Mouse (Mus musculus) limb, embryonic 10.5 days (tissue): ENCODE results near the gene Pcyox1. TPM values are rescaled to one million over a fixed set of nuclear protein-coding genes. Genes with fewer than 3 reads are reported as not detected.

Experiments
- DNase-seq: peaks from one replicate; pipeline ENCODE4 v3.0.0-alpha.2; 2017; ENCODE audit warnings: low spot score
- H3K27ac ChIP-seq: fragments of 300-500 bp; sonication (generic); 2 replicates; pipeline ENCODE4 v1.5.1; 2016; ENCODE audit warnings: mild to moderate bottlenecking
- H3K27me3 ChIP-seq: fragments of 300-500 bp; sonication (generic); 2 replicates; pipeline ENCODE4 v1.6.1; 2016; ENCODE audit warnings: low read depth, mild to moderate bottlenecking; ENCODE audit not compliant: poor library complexity, severe bottlenecking
- H3K36me3 ChIP-seq: fragments of 300-500 bp; sonication (generic); 2 replicates; pipeline ENCODE4 v1.6.1; 2016; ENCODE audit warnings: mild to moderate bottlenecking, moderate library complexity
- H3K4me1 ChIP-seq: fragments of 300-500 bp; sonication (generic); 2 replicates; pipeline ENCODE4 v1.6.1; 2016
- H3K4me3 ChIP-seq: fragments of 300-500 bp; sonication (generic); 2 replicates; pipeline ENCODE4 v1.5.1; 2016; ENCODE audit warnings: mild to moderate bottlenecking, moderate library complexity
- H3K9me3 ChIP-seq: fragments of 300-500 bp; sonication (generic); replicated peaks from 2 replicates; pipeline ENCODE4 v1.6.1; 2016; ENCODE audit warnings: mild to moderate bottlenecking
- WGBS: fragments of 180-500 bp; shearing (Covaris S2); methylation state at CpG from one replicate; pipeline ENCODE4 v1.1.7; 2016; 5-methylcytosine and 5-hydroxymethylcytosine counted together
- polyA plus RNA-seq: library from polyadenylated mRNA; unstranded; fragments of >200 nt; fragmentation: Nextera tagmentation; extraction: Ambion mirVana; gene quantifications from 2 replicates; pipeline ENCODE4 v1.2.1, GENCODE M21; 2016

The Pcyox1 gene
- 50.6 and 59.5 TPM in 2 replicates for polyA plus RNA-seq

DNA sequence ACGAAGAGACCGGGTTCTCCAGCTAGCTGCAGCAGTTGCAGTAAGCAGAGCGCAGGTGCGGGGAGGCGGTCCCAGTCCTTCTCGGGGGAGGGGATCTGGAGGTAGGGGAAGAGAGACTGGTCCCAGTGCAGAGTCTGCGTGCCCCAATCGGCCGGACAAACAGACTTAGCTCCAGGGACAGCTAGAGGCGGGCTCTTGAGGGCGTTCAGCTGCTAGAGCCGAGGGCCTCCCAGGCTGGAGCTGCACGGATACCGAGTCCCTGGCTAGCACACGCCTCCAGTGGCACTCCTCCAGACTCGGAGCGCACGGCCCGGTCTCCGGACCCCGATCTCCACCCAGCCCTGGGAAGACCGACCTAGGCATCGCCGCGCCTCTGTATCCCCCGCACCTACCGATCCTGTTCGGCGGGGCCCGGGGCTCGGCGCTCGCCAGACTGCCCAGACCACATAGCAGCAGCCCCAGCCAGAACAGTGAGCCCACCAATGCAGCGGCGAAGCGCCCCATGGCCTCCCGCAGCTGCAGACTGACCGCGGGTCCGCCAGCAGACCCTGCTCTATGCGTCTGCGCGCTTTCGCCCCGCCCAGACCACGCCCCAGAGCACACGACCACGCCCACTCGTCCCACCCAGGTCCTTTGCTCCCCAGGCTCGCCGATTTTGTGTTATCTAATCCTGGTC is at the start of gene Pcyox1:
TSS of gene Pcyox1 (minus strand) at position 574 of the 676 bp plus-strand sequence.
- H3K4me1 ChIP-seq = peaks cover 30% of the 10 kb centered on the region
- no peaks in the 10 kb centered on the region for H3K27me3 ChIP-seq
- under 1% methylated on average over 51 of the region's 51 CpGs for WGBS
- H3K9me3 ChIP-seq = no peaks in the 10 kb centered on the region
- peak within 1 kb of the TSS; percentile 92 for H3K4me3 ChIP-seq
- H3K27ac ChIP-seq = peak within 1 kb of the TSS; percentile 91
- H3K36me3 ChIP-seq = peaks cover 26% of the 10 kb centered on the region
- DNase-seq = peak; percentile 92

DNA sequence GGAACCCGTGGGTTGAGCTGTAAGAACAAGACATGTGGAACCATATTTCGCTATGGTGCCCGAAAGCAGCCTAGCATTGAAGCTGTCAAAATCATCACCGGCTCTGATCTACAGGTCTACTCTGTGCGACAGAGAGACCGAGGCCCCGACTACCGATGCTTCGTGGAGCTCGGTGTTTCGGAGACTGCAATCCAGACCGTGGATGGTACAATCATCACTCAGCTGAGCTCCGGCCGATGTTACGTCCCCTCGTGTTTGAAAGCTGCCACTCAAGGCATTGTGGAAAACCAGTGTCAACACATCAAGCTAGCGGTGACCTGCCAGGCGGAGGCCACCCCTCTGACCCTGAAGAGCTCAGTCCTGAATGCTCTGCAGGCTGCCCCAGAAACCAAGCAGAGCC is 48.6 kb upstream of the Pcyox1 start:
- H3K4me1 ChIP-seq = no peaks in the 10 kb centered on the region
- peaks cover 73% of the 10 kb centered on the region for H3K36me3 ChIP-seq
- no peak for DNase-seq
- H3K27me3 ChIP-seq = no peaks in the 10 kb centered on the region
- H3K27ac ChIP-seq = no peak overlapping the region
- no peak overlapping the region for H3K4me3 ChIP-seq
- 96% methylated on average over 18 of the region's 18 CpGs for WGBS
- H3K9me3 ChIP-seq = no peaks in the 10 kb centered on the region

DNA sequence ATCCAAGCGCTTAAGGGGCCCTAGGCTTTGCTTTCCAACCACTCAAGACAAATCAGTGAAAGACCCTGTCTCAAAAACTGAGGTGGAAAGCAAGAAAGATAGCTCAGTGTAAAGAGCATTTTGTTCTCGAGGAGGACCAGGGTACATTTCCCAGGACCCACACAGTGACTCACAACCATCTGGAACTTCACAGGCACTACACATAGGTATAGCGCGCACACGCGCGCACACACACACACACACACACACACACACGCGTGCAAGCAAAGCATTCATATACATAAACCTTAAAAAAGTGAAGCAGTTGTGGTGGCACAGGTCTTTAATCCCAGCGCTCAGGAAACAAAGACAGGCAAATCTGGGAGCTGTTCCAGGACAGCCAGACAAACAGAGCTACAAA is 44.6 kb upstream of the Pcyox1 start:
- Histone ChIP-seq H3K27me3 (no peaks in the 10 kb centered on the region), H3K27ac (no peak overlapping the region), H3K4me1 (peaks cover 9% of the 10 kb centered on the region; the same call in 1 of the 2 replicates), H3K36me3 (peaks cover 43% of the 10 kb centered on the region), H3K4me3 (no peak overlapping the region), H3K9me3 (no peaks in the 10 kb centered on the region)
- 94% methylated on average over 10 of the region's 10 CpGs for WGBS
- DNase-seq = no peak

DNA sequence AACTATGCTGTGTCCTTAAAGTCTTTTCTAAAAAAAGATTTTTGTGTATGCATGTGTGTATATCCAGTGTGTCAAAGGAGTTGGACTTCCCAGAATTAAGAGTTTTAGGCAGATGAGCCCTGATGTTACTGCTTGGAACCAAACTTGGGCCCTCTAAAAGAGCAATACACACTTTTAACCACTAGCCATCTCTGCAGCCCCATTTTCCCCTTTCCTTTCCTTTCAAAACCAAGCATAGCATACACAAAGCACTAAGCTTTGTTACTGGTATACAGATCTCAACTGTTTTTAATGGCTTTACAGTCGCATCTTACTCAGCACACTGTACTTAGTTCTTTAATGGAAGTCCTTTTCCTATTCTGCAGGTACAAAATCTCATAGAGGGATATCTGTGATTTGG is 42.6 kb upstream of the Pcyox1 start:
- DNase-seq = no peak
- Histone ChIP-seq H3K27me3 (no peaks in the 10 kb centered on the region), H3K36me3 (peaks cover 43% of the 10 kb centered on the region), H3K4me3 (peak overlapping the region; percentile 73), H3K9me3 (no peaks in the 10 kb centered on the region), H3K27ac (no peak overlapping the region), H3K4me1 (peaks cover 9% of the 10 kb centered on the region; the same call in 1 of the 2 replicates)
- WGBS = 98% methylated on average over 1 of the region's 1 CpGs

DNA sequence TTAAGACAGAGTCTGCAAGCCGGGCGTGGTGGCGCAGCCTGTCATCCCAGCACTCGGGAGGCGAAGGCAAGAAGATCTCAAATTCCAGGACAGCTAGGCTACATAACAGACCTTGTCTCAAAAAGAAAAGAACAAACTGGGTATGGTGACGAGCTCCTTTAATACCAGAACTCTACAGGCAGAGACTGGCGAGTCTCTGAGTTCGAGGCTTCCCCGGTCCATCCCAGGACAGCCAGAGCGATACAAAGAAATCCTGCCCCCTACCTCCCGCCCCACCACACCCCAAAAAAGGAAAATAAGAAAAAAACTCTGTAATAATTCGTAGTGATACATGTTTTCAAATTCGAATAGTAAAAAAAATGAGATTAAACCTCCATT is 42.2 kb upstream of the Pcyox1 start:
- peak overlapping the region; percentile 95 for H3K27ac ChIP-seq
- peak overlapping the region; percentile 73 for H3K4me3 ChIP-seq
- peaks cover 43% of the 10 kb centered on the region for H3K36me3 ChIP-seq
- H3K9me3 ChIP-seq = no peaks in the 10 kb centered on the region
- DNase-seq = no peak
- H3K4me1 ChIP-seq = peaks cover 9% of the 10 kb centered on the region; the same call in 1 of the 2 replicates
- H3K27me3 ChIP-seq = no peaks in the 10 kb centered on the region
- 5% methylated on average over 13 of the region's 13 CpGs for WGBS

DNA sequence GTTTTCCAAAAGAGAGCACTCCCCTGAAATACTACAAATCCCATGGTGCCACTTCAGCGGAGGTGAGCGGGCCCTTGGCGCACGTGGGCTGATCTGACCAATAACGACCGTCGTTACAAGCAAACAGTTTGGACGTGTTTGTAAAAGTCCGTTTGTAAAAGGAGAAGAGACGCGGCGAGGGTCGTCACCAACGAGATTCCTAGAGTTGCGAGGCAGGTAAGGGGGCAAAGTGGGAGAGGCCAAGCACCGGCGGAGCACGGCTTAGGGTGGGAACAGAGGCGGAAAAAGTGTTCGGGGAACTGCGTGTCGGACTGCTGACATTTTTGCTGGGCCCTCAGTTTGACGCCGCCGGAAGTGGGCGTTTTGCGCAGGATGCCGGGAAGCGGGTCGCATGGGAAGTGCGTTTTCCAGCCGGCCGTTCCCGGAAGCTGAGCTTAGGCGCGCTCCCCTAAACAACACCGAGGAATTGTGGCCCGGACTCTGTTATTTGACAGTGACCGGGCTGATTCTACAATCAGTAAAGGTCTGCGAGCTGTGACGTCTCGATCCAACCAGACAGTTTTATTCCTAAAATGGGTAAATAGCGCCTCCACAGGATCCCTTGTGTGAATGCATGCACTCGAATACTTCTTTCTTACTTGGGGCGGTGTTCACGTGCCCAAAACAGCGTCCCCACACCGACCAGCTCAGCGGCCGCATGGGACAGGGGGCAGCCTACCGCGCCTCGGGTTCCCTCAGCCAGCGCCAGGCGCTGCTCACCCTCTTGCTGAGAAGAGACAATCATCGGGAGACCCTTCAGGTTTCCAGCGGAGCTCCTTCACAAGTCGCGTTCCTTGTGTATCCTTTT is 41.5 kb upstream of the Pcyox1 start, which contains the start of gene C87436:
TSS of gene C87436 (plus strand) at position 103 of the 847 bp plus-strand sequence.
- H3K36me3 ChIP-seq = peaks cover 43% of the 10 kb centered on the region
- H3K27ac ChIP-seq = peak within 1 kb of the TSS; percentile 95
- no peaks in the 10 kb centered on the region for H3K27me3 ChIP-seq
- H3K4me1 ChIP-seq = peaks cover 9% of the 10 kb centered on the region; the same call in 1 of the 2 replicates
- WGBS = under 1% methylated on average over 59 of the region's 59 CpGs
- peak within 1 kb of the TSS; percentile 73 for H3K4me3 ChIP-seq
- H3K9me3 ChIP-seq = no peaks in the 10 kb centered on the region
- peak; percentile 96 for DNase-seq

DNA sequence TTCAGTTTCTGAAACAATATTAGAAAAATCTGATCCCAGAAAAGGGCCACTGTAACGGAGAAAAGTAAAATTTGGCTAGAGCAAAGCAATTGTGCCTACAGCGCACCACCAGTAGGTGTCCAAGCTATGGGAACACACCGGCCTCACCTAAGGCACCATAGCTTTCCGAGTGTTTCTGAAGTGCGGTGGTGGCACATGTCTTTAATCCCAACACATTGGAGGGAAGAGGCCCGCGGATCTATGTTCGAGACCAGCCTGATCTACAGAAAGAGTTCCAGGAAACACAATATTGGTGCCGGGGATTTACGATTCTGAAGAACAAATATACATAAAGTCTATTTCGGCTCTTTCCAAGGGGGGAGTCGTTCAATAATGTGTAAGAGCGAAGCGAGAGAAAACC is 40.8 kb upstream of the Pcyox1 start:
- Histone ChIP-seq H3K4me1 (peaks cover 9% of the 10 kb centered on the region; the same call in 1 of the 2 replicates), H3K9me3 (no peaks in the 10 kb centered on the region), H3K36me3 (peaks cover 48% of the 10 kb centered on the region), H3K4me3 (peak overlapping the region; percentile 73), H3K27me3 (no peaks in the 10 kb centered on the region), H3K27ac (peak overlapping the region; percentile 95)
- peak; percentile 67 for DNase-seq
- 3% methylated on average over 14 of the region's 14 CpGs for WGBS

DNA sequence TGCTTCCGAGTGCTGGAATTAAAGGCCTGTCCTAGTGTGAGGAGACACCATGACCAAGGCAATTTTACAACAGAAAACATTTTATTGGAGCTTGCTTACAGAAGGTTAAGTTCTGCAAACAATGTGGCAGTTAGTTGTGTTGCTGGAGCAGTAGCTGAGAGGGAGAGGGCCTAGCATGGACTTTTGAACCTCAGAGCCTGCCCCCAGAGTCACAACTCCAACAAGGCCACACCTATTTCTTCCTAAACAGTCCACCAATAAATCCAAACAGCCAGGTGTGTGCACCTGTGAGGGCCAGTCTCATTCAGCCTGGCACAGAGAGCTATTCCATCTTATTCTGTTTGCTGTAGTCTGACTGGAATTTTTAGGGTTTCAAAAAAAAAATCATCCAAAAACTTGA is 36.7 kb upstream of the Pcyox1 start:
- Histone ChIP-seq H3K36me3 (peaks cover 79% of the 10 kb centered on the region), H3K4me3 (no peak overlapping the region), H3K4me1 (no peaks in the 10 kb centered on the region), H3K9me3 (no peaks in the 10 kb centered on the region), H3K27ac (no peak overlapping the region), H3K27me3 (no peaks in the 10 kb centered on the region)
- WGBS = 94% methylated on average over 1 of the region's 1 CpGs
- DNase-seq = no peak

DNA sequence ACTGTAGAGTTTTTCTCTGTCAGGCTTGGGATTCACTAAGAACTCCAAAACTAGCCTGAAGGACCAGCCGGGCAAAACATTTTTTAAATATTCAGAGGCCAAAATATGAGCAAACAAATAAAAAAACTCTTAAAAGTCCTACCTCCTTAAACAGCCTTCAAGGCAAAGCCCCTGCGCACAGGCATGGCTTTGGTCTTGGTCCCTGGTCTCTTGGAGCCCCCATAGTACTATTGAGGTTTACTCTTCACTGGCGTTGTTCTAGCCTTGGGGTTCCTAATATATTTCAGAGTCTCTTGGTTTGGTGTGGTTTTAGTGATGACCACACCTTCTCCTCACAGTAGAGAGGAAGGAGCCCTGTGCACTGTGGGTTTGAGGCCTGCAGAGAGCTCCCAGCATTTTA is 34.6 kb upstream of the Pcyox1 start:
- H3K27ac ChIP-seq = no peak overlapping the region
- no peaks in the 10 kb centered on the region for H3K9me3 ChIP-seq
- no peak for DNase-seq
- H3K36me3 ChIP-seq = peaks cover 98% of the 10 kb centered on the region
- no peak overlapping the region for H3K4me3 ChIP-seq
- H3K4me1 ChIP-seq = no peaks in the 10 kb centered on the region
- H3K27me3 ChIP-seq = no peaks in the 10 kb centered on the region
- WGBS = 93% methylated on average over 3 of the region's 3 CpGs

DNA sequence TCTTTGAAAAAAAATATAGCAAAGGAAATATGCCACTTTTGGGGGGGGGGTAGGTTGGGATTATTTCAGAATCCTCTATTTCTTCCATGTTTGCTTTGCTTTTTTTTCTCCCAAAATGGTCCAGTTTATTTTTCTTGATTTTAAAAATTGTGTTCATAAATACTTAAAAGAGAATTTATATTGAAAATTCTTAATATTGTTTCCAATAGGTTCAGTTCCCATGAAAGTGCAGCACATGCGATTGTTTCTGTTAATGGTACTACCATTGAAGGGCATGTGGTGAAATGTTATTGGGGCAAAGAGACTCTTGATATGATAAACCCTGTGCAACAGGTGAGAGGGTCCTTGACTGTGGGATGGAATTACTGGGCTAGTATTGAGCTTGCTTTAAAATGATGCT is 29.4 kb upstream of the Pcyox1 start, which contains the start of gene Gm44790:
TSS of gene Gm44790 (plus strand) at position 301 of the 400 bp plus-strand sequence.
- H3K9me3 ChIP-seq = no peaks in the 10 kb centered on the region
- DNase-seq = no peak
- H3K27ac ChIP-seq = no peak within 1 kb of the TSS
- peaks cover 96% of the 10 kb centered on the region for H3K36me3 ChIP-seq
- H3K4me1 ChIP-seq = no peaks in the 10 kb centered on the region
- no peak within 1 kb of the TSS for H3K4me3 ChIP-seq
- 92% methylated on average over 1 of the region's 1 CpGs for WGBS
- no peaks in the 10 kb centered on the region for H3K27me3 ChIP-seq

DNA sequence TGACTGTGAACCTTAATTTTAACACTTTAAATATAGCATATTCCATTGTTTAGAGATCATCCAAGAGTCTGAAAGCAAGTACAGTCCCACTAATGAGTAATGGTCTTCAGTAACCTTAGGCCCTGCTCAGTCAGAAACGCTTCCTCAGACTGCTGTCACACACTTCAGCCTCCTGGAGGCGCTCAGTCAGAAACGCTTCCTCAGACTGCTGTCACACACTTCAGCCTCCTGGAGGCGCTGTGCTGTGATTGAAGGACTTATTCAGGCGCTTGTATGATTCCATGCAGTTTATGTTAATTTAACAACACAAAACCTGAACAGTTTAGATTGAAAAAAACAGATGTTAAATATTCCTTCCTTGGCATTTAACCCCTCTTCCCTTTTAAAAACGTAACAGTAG is 23.5 kb upstream of the Pcyox1 start:
- DNase-seq = no peak
- 75% methylated on average over 6 of the region's 6 CpGs for WGBS
- H3K36me3 ChIP-seq = peaks cover 98% of the 10 kb centered on the region

DNA sequence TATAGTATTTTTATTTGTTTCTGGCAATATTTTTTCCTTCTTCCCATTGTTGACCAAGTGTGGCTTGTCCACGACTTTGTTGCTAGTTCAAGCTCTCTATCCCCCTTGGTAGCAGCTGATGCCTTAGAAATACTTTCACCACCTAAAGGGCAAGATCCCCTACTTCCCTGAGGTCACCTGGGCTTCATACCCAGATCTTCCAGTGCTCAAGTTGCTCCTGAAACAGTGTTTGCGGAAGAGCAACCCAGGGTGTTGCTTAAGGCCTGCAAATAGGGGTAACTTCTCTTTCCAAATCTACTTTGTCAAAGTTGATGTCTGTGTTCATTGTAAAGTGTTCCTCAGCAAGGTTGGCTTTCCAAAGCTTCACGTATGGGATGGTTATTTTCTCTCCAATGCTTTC is 22.3 kb upstream of the Pcyox1 start:
- Histone ChIP-seq H3K4me1 (no peaks in the 10 kb centered on the region), H3K27ac (no peak overlapping the region), H3K36me3 (peaks cover 98% of the 10 kb centered on the region), H3K4me3 (no peak overlapping the region), H3K9me3 (no peaks in the 10 kb centered on the region), H3K27me3 (no peaks in the 10 kb centered on the region)
- no peak for DNase-seq
- WGBS = 90% methylated on average over 3 of the region's 3 CpGs

More for the DNA sequence above, 23.5 kb upstream of the Pcyox1 start:
- Histone ChIP-seq H3K4me3 (no peak overlapping the region), H3K27ac (no peak overlapping the region), H3K4me1 (no peaks in the 10 kb centered on the region), H3K9me3 (no peaks in the 10 kb centered on the region), H3K27me3 (no peaks in the 10 kb centered on the region)

DNA sequence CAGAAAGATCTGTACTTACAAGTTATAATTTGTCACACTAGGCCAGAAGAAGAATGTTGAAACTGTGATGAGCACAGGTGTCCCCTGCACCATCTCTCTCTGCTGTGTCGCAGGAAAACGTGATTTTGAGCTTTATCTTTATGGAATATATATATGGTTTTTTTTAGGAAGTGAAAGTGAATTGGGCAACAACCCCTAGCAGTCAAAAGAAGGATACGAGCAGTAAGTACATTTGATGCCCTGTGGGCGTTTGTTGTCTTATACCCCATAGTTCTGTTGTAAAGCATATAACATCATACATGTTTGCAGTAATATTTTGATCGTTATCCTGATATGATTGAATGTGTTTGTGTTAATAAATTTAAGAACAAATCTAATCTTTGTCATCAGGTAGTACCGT is 21.8 kb upstream of the Pcyox1 start:
- no peaks in the 10 kb centered on the region for H3K4me1 ChIP-seq
- no peaks in the 10 kb centered on the region for H3K9me3 ChIP-seq
- no peak overlapping the region for H3K4me3 ChIP-seq
- no peak overlapping the region for H3K27ac ChIP-seq
- H3K36me3 ChIP-seq = peaks cover 98% of the 10 kb centered on the region
- WGBS = 93% methylated on average over 6 of the region's 6 CpGs
- no peak for DNase-seq
- no peaks in the 10 kb centered on the region for H3K27me3 ChIP-seq
